Mouse (Mus musculus) MEL (cell line): ENCODE data around the gene Prok1. TPM values are rescaled to one million over a fixed set of nuclear protein-coding genes. Genes with fewer than 3 reads are reported as not detected.

ENCODE experiments used
- DNase-seq: peaks from one replicate; pipeline ENCODE4 v3.0.0; 2011; ENCODE audit warnings: low read depth, low spot score
- H3K27ac ChIP-seq: 2 replicates; pipeline ENCODE4 v1.5.1; 2012; ENCODE audit warnings: low read depth, mild to moderate bottlenecking, control low read depth, low read length, moderate library complexity; ENCODE audit not compliant: control insufficient read depth
- H3K27me3 ChIP-seq, 2 experiments: fragments of 150-350 bp in 1 of 2; sonication (generic) in 1 of 2; 2 replicates each; pipeline ENCODE4 v1.6.1; 2012; ENCODE audit warnings: low read length in 2 of 2, mild to moderate bottlenecking in 2 of 2, improper control_type of control experiment in 1 of 2, moderate library complexity in 1 of 2; ENCODE audit not compliant: insufficient read depth in 2 of 2, control insufficient read depth in 1 of 2
- H3K36me3 ChIP-seq, 2 experiments: 2 replicates each; pipeline ENCODE4 v1.6.1; 2012 to 2014; ENCODE audit warnings: low read length in 2 of 2, improper control_type of control experiment in 1 of 2, inconsistent platforms in 1 of 2, mild to moderate bottlenecking in 1 of 2; ENCODE audit not compliant: insufficient read depth in 2 of 2, control insufficient read depth in 1 of 2
- H3K4me1 ChIP-seq, 2 experiments: fragments of 150-350 bp in 1 of 2; sonication (generic) in 1 of 2; 2 replicates each; pipeline ENCODE4 v1.6.1; 2012; ENCODE audit warnings: low read length in 2 of 2, improper control_type of control experiment in 1 of 2, mild to moderate bottlenecking in 1 of 2; ENCODE audit not compliant: insufficient read depth in 2 of 2, control insufficient read depth in 1 of 2
- H3K4me3 ChIP-seq, 2 experiments: fragments of 150-350 bp in 1 of 2; sonication (generic) in 1 of 2; 2 replicates each; pipeline ENCODE4 v1.5.1; 2012; ENCODE audit warnings: low read depth in 2 of 2, low read length in 2 of 2, mild to moderate bottlenecking in 2 of 2, moderate library complexity in 2 of 2, control low read depth in 1 of 2, improper control_type of control experiment in 1 of 2; ENCODE audit not compliant: control insufficient read depth in 1 of 2, insufficient read depth in 1 of 2
- H3K79me2 ChIP-seq: 2 replicates; pipeline ENCODE4 v1.6.1; 2012; ENCODE audit warnings: mild to moderate bottlenecking, low read length, moderate library complexity; ENCODE audit not compliant: control insufficient read depth, poor library complexity, insufficient read depth
- H3K9ac ChIP-seq: 2 replicates; pipeline ENCODE4 v1.6.1; 2012; ENCODE audit warnings: low read depth, mild to moderate bottlenecking, control low read depth, low read length, moderate library complexity; ENCODE audit not compliant: control insufficient read depth, poor library complexity, severe bottlenecking
- H3K9me3 ChIP-seq: fragments of 150-350 bp; sonication (generic); replicated peaks from 2 replicates; pipeline ENCODE4 v1.6.1; 2012; ENCODE audit warnings: mild to moderate bottlenecking, low read length, improper control_type of control experiment, moderate library complexity; ENCODE audit not compliant: insufficient read depth
- CHD1 ChIP-seq: IDR thresholded peaks from 2 replicates; pipeline ENCODE4 v1.6.1; 2012; ENCODE audit warnings: low read depth, mild to moderate bottlenecking, inconsistent platforms, low read length, improper control_type of control experiment
- E2F4 ChIP-seq: IDR thresholded peaks from 2 replicates; pipeline ENCODE4 v1.6.1; 2011; ENCODE audit warnings: low read depth, low read length, improper control_type of control experiment, borderline replicate concordance
- ELF1 ChIP-seq: IDR thresholded peaks from 2 replicates; pipeline ENCODE4 v1.6.1; 2014; ENCODE audit warnings: low read depth, mild to moderate bottlenecking, inconsistent platforms, low read length, improper control_type of control experiment, moderate library complexity
- GABPA ChIP-seq: IDR thresholded peaks from 2 replicates; pipeline ENCODE4 v1.6.1; 2012; ENCODE audit warnings: low read depth, mild to moderate bottlenecking, inconsistent platforms, low read length, improper control_type of control experiment, moderate library complexity
- GATA1 ChIP-seq: IDR thresholded peaks from 2 replicates; pipeline ENCODE4 v1.6.1; 2011; ENCODE audit warnings: low read depth, low read length, improper control_type of control experiment
- JUND ChIP-seq: IDR thresholded peaks from 2 replicates; pipeline ENCODE4 v1.6.1; 2011; ENCODE audit warnings: low read depth, mild to moderate bottlenecking, improper control_type of control experiment, low read length
- KAT2A ChIP-seq: conservative IDR thresholded peaks from 2 replicates; pipeline ENCODE4 v1.6.1; 2012; ENCODE audit warnings: low read depth, low read length, improper control_type of control experiment, inconsistent platforms
- MAX ChIP-seq: IDR thresholded peaks from 2 replicates; pipeline ENCODE4 v1.6.1; 2011; ENCODE audit warnings: low read length, improper control_type of control experiment
- MAZ ChIP-seq: IDR thresholded peaks from 2 replicates; pipeline ENCODE4 v1.6.1; 2012; ENCODE audit warnings: low read depth, mild to moderate bottlenecking, inconsistent platforms, low read length, improper control_type of control experiment
- MEF2A ChIP-seq: IDR thresholded peaks from 2 replicates; pipeline ENCODE4 v1.6.1; 2014; ENCODE audit warnings: low read depth, mild to moderate bottlenecking, inconsistent platforms, low read length, improper control_type of control experiment; ENCODE audit not compliant: poor library complexity, insufficient replicate concordance, severe bottlenecking; ENCODE audit errors: extremely low read depth
- MYB ChIP-seq: IDR thresholded peaks from 2 replicates; pipeline ENCODE4 v1.6.1; 2011; ENCODE audit warnings: mild to moderate bottlenecking, low read depth, low read length, improper control_type of control experiment
- MYC ChIP-seq: IDR thresholded peaks from 2 replicates; pipeline ENCODE4 v1.6.1; 2011; ENCODE audit warnings: low read depth, mild to moderate bottlenecking, low read length, improper control_type of control experiment, moderate library complexity
- NRF1 ChIP-seq: IDR thresholded peaks from 2 replicates; pipeline ENCODE4 v1.6.1; 2014; ENCODE audit warnings: low read depth, mild to moderate bottlenecking, inconsistent platforms, low read length, improper control_type of control experiment, moderate library complexity; ENCODE audit not compliant: poor library complexity, insufficient read depth, severe bottlenecking
- POLR2AphosphoS2 ChIP-seq: IDR thresholded peaks from 2 replicates; pipeline ENCODE4 v1.6.1; 2011; ENCODE audit warnings: low read length, improper control_type of control experiment
- POLR2AphosphoS5 ChIP-seq: IDR thresholded peaks from 2 replicates; pipeline ENCODE4 v1.6.1; 2012; ENCODE audit warnings: low read depth, borderline replicate concordance, mild to moderate bottlenecking, inconsistent platforms, low read length, moderate library complexity, mixed read lengths
- RCOR1 ChIP-seq: IDR thresholded peaks from 2 replicates; pipeline ENCODE4 v1.6.1; 2012; ENCODE audit warnings: low read depth, mild to moderate bottlenecking, inconsistent platforms, low read length, improper control_type of control experiment
- TAL1 ChIP-seq: IDR thresholded peaks from 2 replicates; pipeline ENCODE4 v1.6.1; 2012; ENCODE audit warnings: mild to moderate bottlenecking, inconsistent platforms, low read length, moderate library complexity, mixed read lengths
- USF2 ChIP-seq, 2 experiments: IDR thresholded peaks; 2 replicates each; pipeline ENCODE4 v1.6.1; 2011 to 2012; ENCODE audit warnings: improper control_type of control experiment in 2 of 2, low read length in 2 of 2, borderline replicate concordance in 1 of 2, inconsistent platforms in 1 of 2, low read depth in 1 of 2, mild to moderate bottlenecking in 1 of 2; ENCODE audit not compliant: insufficient read depth in 1 of 2
- ZKSCAN1 ChIP-seq: IDR thresholded peaks from 2 replicates; pipeline ENCODE4 v1.6.1; 2012; ENCODE audit warnings: low read depth, mild to moderate bottlenecking, inconsistent platforms, low read length, improper control_type of control experiment, moderate library complexity
- ZMIZ1 ChIP-seq: IDR thresholded peaks from 2 replicates; pipeline ENCODE4 v1.6.1; 2012; ENCODE audit warnings: low read depth, mild to moderate bottlenecking, inconsistent platforms, low read length, improper control_type of control experiment, moderate library complexity
- ZNF384 ChIP-seq: IDR thresholded peaks from 2 replicates; pipeline ENCODE4 v1.6.1; 2012; ENCODE audit warnings: low read depth, mild to moderate bottlenecking, inconsistent platforms, low read length, improper control_type of control experiment
- polyA plus RNA-seq, 2 experiments: library from polyadenylated mRNA; stranded (reverse) in 1 of 2; unstranded in 1 of 2; fragments of >175 nt in 1 of 2; fragments of >200 nt in 1 of 2; gene quantifications; 2 replicates each; pipeline versions ENCODE4 v1.2.1 to v1.2.4; 2012; ENCODE audit warnings: low replicate concordance in 2 of 2, low read depth in 1 of 2; ENCODE audit not compliant: insufficient read length in 2 of 2, insufficient read depth in 1 of 2, missing spikeins in 1 of 2
- total RNA-seq: library from RNA; depleted of rRNA; stranded (reverse); fragments of 300-350 nt; gene quantifications from 2 replicates; pipeline ENCODE4 v1.2.3, GENCODE M21; 2012

Prok1 gene
- total and polyA plus RNA-seq, 3 experiments = not detected

DNA sequence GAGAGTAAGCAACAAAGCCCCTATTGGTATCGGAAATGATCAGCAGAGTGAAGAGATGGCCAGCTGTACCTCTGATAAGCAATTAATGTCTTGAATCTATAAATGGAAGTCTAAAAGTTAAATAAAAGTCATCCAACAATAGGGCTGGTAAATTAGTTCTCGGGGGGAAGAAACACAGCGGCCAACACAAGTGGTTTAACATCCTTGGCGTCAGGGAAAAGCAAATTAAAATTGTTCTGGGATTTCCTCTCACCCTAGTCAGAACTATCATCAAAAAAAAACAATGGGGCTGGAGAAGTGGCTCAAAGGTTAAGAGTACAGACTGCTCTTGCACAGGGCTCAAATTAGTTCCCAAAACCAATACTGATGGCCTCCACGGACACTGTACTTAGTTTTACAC, 13.7 kb downstream of the Prok1 start:
- H3K4me3 ChIP-seq = no peak overlapping the region
- no peak overlapping the region for H3K9ac ChIP-seq
- DNase-seq = no peak
- no peaks in the 10 kb centered on the region; a peak in 1 of 4 replicates for H3K27me3 ChIP-seq
- H3K4me1 ChIP-seq = no peaks in the 10 kb centered on the region
- H3K9me3 ChIP-seq = no peaks in the 10 kb centered on the region
- no peaks in the 10 kb centered on the region for H3K36me3 ChIP-seq
- no peak overlapping the region for H3K27ac ChIP-seq
- no peaks in the 10 kb centered on the region for H3K79me2 ChIP-seq
- no peak for TF ChIP-seq GATA1

DNA sequence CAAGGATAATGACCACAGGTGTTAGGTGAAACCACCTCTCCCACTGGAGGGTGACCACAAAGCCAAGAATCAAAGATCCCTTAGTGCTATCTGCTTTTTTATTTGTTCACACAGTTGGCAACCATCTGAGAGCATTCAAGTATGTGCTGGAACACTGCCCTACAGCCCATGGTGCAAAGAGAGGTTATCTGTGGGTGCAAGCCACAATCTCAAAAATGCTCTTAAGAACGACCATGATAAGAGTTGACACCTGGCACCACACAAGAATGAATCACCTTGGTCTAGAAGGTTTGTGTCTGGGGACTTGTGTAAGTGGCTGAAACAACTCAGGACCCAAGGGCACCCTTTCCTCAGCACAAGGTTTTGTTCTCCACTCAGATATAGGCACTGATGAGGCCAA, 16.3 kb downstream of the Prok1 start:
- TF ChIP-seq POLR2AphosphoS5 (no peak), ZMIZ1 (no peak), ZNF384 (no peak), POLR2AphosphoS2 (no peak), MYC (no peak), NRF1 (no peak), RCOR1 (no peak), MYB (no peak), MEF2A (no peak), JUND (no peak), KAT2A (no peak), CHD1 (no peak), ZKSCAN1 (no peak), GABPA (no peak), MAZ (no peak), USF2 (IDR thresholded peaks at IDR 0.05; ENCODE audit: borderline replicate concordance in 1 of 2, insufficient read depth in 1 of 2, low read depth in 1 of 2, low read length in 2 of 2) (no peak), MAX (no peak), ELF1 (no peak), TAL1 (no peak), E2F4 (no peak)
- TF ChIP-seq, all 39 proteins: peak for 0
- H3K27me3 ChIP-seq = peaks cover 0 to 1% of the 10 kb centered on the region in 2 experiments; a peak in 2 of 4 replicates
- H3K36me3 ChIP-seq = no peaks in the 10 kb centered on the region
- no peak for DNase-seq
- H3K4me1 ChIP-seq = no peaks in the 10 kb centered on the region
- no peak overlapping the region for H3K4me3 ChIP-seq
- H3K79me2 ChIP-seq = no peaks in the 10 kb centered on the region
- H3K9ac ChIP-seq = no peak overlapping the region
- H3K9me3 ChIP-seq = no peaks in the 10 kb centered on the region
- H3K27ac ChIP-seq = no peak overlapping the region
